Mouse (Mus musculus): ENCODE results near the gene Kalrn. TPM values are rescaled to one million over a fixed set of nuclear protein-coding genes. Genes with fewer than 3 reads are reported as not detected.

The Kalrn gene
- polyA plus RNA-seq, 1 experiment from 2014 or later = 14.0 TPM

- Histone ChIP-seq H3K27me3 (no peaks in the 10 kb centered on the region), H3K4me2 (replicated peaks) (peak overlapping the region; percentile 30; the same call in 1 of the 2 replicates), H3K36me3 (peaks cover 26% of the 10 kb centered on the region), H3K27ac (peak overlapping the region; percentile 80; the same call in 1 of the 2 replicates), H3K9ac (no peak overlapping the region), H3K9me3 (no peaks in the 10 kb centered on the region), H3K4me1 (peaks cover 39% of the 10 kb centered on the region), H3K4me3 (no peak overlapping the region)
- WGBS = 16% methylated on average over 5 of the region's 5 CpGs
- ATAC-seq (ENCODE audit: low FRiP score, low read depth) = peak; percentile 25; the same call in 1 of the 2 replicates
Observed at GRCm38 (mm10) chr16:33923001-33923316, 650.4 kb downstream of the Kalrn start.

GRCm38 (mm10) chr16:33922111-33923000 is 651.0 kb downstream of the Kalrn start:
- H3K4me2 ChIP-seq (replicated peaks) = peak overlapping the region; percentile 30
- peak overlapping the region; percentile 40; the same call in 1 of the 2 replicates for H3K9ac ChIP-seq
- peak; percentile 72 for ATAC-seq (ENCODE audit: low FRiP score, low read depth)
- H3K27me3 ChIP-seq = no peaks in the 10 kb centered on the region
- no peaks in the 10 kb centered on the region for H3K9me3 ChIP-seq
- no peak overlapping the region for H3K4me3 ChIP-seq
- H3K27ac ChIP-seq = peak overlapping the region; percentile 80
- WGBS = 16% methylated on average over 18 of the region's 18 CpGs
- H3K36me3 ChIP-seq = peaks cover 29% of the 10 kb centered on the region
- peaks cover 45% of the 10 kb centered on the region for H3K4me1 ChIP-seq

- Histone ChIP-seq H3K9ac (no peak overlapping the region), H3K4me2 (replicated peaks) (no peak overlapping the region), H3K27ac (peak overlapping the region; percentile 80), H3K4me1 (peaks cover 54% of the 10 kb centered on the region), H3K4me3 (no peak overlapping the region), H3K27me3 (no peaks in the 10 kb centered on the region), H3K36me3 (peaks cover 29% of the 10 kb centered on the region), H3K9me3 (no peaks in the 10 kb centered on the region)
- WGBS = 55% methylated on average over 5 of the region's 5 CpGs
- ATAC-seq (ENCODE audit: low FRiP score, low read depth) = no peak
Observed at GRCm38 (mm10) chr16:33921514-33921913, 651.8 kb downstream of the Kalrn start.

Other genes starting within 250 kb of the Kalrn start
- not detected in 2 replicates for gene Ropn1, start 76.4 kb upstream of the Kalrn start, polyA plus RNA-seq (2015; fragmentation: Nextera tagmentation; extraction: Ambion mirVana)
- gene Ccdc14, start 117.1 kb upstream of the Kalrn start, polyA plus RNA-seq (2015; fragmentation: Nextera tagmentation; extraction: Ambion mirVana) = 7.0 TPM in 2 replicates
- 7.7 and 9.3 TPM in 2 replicates for gene Mylk, start 171.7 kb upstream of the Kalrn start, polyA plus RNA-seq (2015; fragmentation: Nextera tagmentation; extraction: Ambion mirVana)